Mouse (Mus musculus) cerebellum, postnatal 25 days (tissue): ENCODE results near the gene St3gal6.

ENCODE experiments used
- DNase-seq, 2 experiments: peaks; one replicate each; pipeline ENCODE4 v3.0.0; 2021; ENCODE audit warnings: mixed read lengths in 2 of 2

Gene St3gal6

GRCm38 (mm10) chr16:58523972-58524850 lies at the start of gene St3gal6:
Gene St3gal6 (minus strand): TSS chr16:58524243.
- no peak for DNase-seq

GRCm38 (mm10) chr16:58570694-58571264 lies 46.7 kb upstream of the St3gal6 start:
- DNase-seq = no peak

- no peak for DNase-seq
Measured at GRCm38 (mm10) chr16:58561196-58561595, 37.2 kb upstream of the St3gal6 start.

GRCm38 (mm10) chr16:58556067-58556830 lies 32.2 kb upstream of the St3gal6 start:
- DNase-seq = no peak

GRCm38 (mm10) chr16:58554673-58555072 lies 30.6 kb upstream of the St3gal6 start:
- no peak for DNase-seq

- no peak for DNase-seq
Measured at GRCm38 (mm10) chr16:58548042-58548441, 24.0 kb upstream of the St3gal6 start.

DNA sequence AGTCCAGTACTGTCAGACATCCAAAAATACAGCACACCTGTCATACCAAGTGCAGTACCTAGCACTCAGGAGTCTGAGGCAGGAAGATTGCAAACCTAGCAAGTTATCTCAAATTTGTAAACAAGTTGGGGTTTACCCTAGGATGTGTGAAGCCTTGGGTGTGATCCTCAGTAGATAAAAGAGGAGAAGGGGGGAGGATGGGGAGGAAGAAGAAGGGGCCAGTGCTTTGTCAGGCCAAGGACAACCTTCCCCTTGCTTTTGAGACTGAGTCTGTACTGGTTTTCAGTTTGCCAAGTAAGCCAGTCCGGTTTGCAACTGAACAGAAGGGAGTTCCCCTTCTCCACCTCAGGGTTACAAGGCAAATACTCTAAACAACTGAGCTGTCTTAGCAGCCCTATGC lies 22.1 kb upstream of the St3gal6 start:
- no peak for DNase-seq

DNA sequence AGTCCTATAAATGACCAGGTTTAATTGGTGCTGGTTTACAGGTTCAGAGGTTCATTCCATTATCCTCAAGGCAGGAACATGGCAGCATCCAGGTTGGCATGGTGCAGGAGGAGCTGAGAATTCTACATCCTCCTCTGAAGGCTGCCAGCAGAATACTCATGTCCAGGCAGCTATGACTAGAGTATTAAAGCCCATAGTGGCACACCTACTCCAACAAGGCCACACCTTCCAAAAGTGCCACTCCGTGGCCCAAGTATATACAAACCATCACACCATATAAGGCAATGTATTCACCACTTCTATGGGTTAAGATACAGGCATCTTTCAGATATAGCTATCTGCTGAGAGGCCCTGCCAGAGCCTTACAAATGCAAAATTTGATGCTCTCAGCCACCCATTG lies 15.4 kb upstream of the St3gal6 start:
- DNase-seq = no peak

GRCm38 (mm10) chr16:58539011-58539410 lies 15.0 kb upstream of the St3gal6 start:
- no peak for DNase-seq

GRCm38 (mm10) chr16:58536076-58536475 lies 12.0 kb upstream of the St3gal6 start:
- no peak for DNase-seq

DNA sequence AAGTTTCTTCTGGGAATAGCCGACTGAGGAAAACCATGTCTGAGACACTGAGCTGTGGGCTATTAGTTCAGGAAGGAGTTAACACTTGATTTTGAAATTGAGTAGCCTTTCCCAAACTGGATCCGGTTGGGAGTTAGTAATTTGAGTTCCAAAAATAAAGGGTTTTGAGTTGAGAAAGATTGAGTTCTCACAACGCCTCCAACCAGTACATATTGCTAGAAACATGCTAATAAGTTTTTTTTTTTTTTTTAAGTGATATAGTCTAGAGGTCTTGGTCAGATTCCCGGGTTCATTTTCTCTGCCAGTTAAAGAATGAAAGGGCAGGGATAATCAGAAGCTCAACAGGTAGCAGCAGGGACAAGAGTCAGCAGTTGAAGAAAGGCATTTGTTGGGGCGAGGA lies 11.2 kb upstream of the St3gal6 start:
- no peak for DNase-seq

DNA sequence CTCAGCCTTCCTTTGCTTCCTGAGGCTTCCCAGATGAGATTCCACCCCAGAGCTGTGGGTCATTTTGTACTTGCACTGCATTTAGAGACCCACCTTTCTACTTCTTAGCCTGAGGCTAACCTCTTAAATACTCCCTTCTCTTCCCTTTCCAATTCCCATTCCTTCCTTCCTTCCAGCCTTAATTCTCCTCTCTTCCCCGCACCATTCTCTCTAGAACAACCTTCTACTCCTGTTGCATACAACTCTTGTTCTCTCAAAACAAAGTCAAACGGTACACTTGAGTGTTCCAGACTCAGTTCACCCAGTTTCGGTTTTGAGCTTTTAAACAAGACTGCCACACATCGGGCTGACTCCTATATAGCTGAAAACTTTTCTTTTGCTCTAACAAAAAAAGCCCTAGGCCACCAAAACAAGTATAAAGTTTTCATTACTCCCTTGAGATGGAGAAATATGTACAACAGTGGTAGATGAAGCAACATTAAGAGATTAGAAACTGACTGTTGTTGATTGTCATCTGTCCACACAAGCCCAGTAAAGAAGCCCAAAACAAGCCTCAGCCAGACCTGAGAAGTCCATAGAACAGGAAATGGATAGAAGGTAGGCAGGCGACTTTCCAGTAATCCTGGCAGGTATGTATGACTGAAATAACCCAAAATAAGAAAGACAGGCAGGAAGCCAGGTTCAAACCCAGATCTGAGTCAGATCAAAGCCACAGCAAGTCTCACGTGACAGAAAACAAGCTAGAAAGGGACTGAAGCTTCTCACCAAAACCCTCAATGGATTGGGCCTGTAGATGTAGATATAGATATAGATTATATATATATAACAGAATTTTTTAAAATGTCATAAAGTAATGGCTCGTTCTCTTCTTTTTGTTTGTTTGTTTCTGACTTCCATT lies 10.5 kb upstream of the St3gal6 start:
- DNase-seq = no peak

GRCm38 (mm10) chr16:58533742-58534141 lies 9.7 kb upstream of the St3gal6 start:
- DNase-seq = no peak

GRCm38 (mm10) chr16:58533254-58533653 lies 9.2 kb upstream of the St3gal6 start:
- no peak for DNase-seq

DNA sequence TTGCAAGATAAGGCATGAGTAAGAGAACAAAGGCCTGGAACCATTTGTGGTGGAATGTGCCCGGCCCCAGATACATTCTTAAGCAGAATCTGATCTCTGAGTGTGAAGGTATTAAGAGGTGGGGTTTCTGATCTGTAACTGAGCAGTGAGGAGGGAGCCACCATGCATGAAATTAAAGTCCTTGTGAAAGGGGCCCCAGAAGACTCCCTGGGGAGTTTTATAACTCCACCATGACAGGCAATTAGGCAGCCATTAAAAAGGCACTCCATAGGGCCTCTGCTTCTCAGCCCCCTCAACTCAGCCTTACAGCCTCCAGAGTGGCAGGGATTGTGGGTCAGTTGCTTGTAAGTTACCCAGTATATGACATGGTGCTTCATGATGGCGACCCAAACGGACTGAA lies 8.5 kb upstream of the St3gal6 start:
- DNase-seq = no peak

DNA sequence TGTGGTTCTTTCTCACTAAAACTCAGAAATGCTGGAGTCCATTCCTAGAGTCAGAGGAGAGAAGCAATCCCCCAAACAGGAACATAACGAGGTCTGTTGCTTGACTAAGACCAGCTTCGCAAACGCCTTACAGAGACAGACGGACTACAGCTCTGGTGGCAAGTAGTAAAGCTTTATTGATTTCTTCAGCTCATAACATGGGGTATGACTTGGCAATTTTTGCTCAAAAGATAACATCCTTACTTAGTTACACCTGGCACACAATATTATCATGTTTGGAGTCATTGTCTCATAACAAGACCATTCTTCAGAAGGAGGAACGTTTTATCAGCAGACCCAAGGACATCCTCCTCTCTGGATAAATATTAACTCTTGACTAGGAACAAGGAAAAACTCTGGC lies 3.8 kb upstream of the St3gal6 start:
- DNase-seq = no peak

GRCm38 (mm10) chr16:58526729-58527128 lies 2.7 kb upstream of the St3gal6 start:
- DNase-seq = no peak

DNA sequence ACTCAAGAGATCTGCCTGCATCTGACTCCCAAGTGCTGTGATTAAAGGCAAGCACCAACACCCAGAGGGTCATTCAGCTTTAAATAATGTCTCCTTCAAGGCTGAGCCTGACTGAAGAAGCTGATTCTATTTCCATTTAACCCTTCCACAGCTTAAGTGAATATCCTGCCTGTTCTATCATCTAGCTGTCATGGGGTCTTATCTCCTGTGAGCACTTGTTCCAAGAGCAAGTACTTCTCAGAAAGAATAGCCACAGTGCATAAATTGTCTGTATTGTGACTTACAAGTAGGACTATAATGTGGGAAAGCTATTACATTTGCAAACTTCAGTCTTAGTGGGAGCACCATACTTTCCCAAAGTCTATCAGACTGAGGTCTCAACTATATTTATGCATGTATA lies 1.8 kb upstream of the St3gal6 start:
- no peak for DNase-seq

DNA sequence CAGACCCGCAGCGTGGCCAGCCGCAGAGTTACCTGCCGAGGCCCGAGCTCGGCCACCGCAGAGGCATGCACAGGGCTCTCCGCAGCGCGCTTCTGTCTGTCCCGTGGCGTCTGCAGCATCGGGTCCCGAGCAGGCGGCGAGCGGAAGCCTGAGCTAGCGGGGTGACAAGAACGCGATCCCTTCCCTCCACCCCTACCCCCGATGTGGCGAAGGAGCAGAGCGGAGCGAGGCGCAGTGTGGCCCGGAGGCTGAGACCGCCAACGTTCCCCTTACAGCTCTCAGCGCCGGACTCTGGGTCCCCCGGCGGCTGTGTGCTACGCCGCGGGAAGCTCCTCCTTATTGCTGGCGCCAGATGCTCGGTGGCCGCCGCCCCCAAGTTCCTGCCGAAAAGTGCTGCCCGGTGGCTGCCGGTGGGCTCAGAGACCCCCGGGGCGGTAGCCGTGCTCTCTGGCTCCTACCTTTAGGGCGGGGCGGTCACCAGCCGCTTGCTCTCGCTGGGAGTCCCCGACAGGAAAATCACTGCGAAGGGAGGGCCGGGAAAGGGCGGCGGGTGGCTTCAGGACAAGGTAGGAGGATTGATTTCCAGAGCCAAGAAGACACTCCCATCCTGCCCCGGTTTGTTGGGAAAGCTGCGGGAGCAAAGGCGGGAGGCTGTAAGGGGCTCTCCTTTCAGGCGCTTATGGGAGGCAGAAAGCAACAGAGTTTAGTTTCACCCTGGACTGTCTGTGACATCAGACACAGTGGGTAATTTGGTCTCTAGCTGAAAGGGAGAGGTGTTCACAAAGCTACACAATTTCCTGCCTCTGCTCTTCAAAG lies 791 bp downstream of the St3gal6 start:
- peak; percentile 55 to 60 for DNase-seq

- no peak for DNase-seq
Measured at GRCm38 (mm10) chr16:58522677-58523043, 1.4 kb downstream of the St3gal6 start.

DNA sequence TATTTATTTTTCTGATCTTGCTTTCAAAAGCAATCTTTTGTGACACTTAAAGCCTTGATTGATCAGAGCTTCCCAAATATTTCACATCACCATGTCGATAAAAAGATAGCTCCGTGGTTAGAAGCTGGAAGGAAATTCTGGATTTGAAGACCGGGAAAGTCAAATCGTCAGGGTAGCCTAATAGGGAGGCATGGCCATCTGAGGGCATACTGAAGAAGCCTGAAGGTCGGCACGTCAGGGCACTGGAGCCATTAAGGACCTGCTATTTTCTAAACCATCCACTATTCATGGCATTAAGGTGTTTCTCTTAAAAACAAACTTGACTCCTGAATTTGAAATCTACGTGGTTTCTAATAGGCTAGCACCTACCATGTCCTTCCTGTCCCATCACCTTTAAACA lies 2.1 kb downstream of the St3gal6 start:
- no peak for DNase-seq

DNA sequence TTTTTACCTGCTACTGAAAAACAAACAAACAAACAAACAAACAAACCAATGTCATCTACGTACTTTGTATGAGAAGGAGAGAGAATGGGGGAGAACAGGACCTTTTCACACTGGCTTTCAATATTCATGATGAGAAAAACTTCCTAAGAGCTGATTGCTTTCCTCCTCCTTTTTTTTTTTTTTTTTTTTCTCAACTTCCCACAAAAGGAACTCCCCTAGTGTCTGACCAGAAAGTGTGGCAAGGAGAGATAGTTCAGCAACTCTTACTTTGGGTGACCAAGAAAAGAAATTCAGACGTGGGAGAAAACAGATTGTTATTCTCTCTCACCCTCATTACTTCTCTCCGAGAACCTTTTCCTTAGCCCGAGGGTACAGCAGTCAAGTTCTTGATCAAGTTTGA lies 2.9 kb downstream of the St3gal6 start:
- no peak for DNase-seq
